Mouse (Mus musculus) kidney, embryonic 14.5 days (tissue): Measurements from ENCODE around the gene Chn2. TPM values are rescaled to one million over a fixed set of nuclear protein-coding genes. Genes with fewer than 3 reads are reported as not detected.

Experiments
- ATAC-seq: fragments of 200-750 bp; cut with Nextera tagmentation; 2 replicates; pipeline ENCODE4 v1.8.0; 2017; ENCODE audit warnings: moderate number of reproducible peaks, mild to moderate bottlenecking, moderate TSS enrichment, moderate library complexity; ENCODE audit not compliant: low FRiP score, low TSS enrichment
- H3K27ac ChIP-seq: fragments of 300-500 bp; sonication (generic); 2 replicates; pipeline ENCODE4 v1.5.1; 2014; ENCODE audit warnings: low read depth, mild to moderate bottlenecking, low read length, moderate library complexity, mixed read lengths
- H3K27me3 ChIP-seq: fragments of 300-500 bp; sonication (generic); 2 replicates; pipeline ENCODE4 v1.6.1; 2014; ENCODE audit warnings: mild to moderate bottlenecking, low read length; ENCODE audit not compliant: control insufficient read depth, insufficient read depth
- H3K36me3 ChIP-seq: fragments of 300-500 bp; sonication (generic); 2 replicates; pipeline ENCODE4 v1.6.1; 2014; ENCODE audit warnings: low read length, mixed read lengths; ENCODE audit not compliant: control insufficient read depth, insufficient read depth
- H3K4me1 ChIP-seq: fragments of 300-500 bp; sonication (generic); 2 replicates; pipeline ENCODE4 v1.6.1; 2014; ENCODE audit warnings: low read length, mixed read lengths; ENCODE audit not compliant: control insufficient read depth, insufficient read depth
- H3K4me2 ChIP-seq: fragments of 300-500 bp; sonication (generic); replicated peaks from 2 replicates; pipeline ENCODE4 v1.6.1; 2014; ENCODE audit warnings: low read depth, mild to moderate bottlenecking, low read length
- H3K4me3 ChIP-seq: fragments of 300-500 bp; sonication (generic); 2 replicates; pipeline ENCODE4 v1.5.1; 2014; ENCODE audit warnings: mild to moderate bottlenecking, low read length
- H3K9ac ChIP-seq: fragments of 300-500 bp; sonication (generic); 2 replicates; pipeline ENCODE4 v1.6.1; 2014; ENCODE audit warnings: low read depth, mild to moderate bottlenecking, low read length, moderate library complexity
- H3K9me3 ChIP-seq: fragments of 300-500 bp; sonication (generic); 2 replicates; pipeline ENCODE4 v1.6.1; 2016; ENCODE audit warnings: low read length; ENCODE audit not compliant: control insufficient read depth
- WGBS: fragments of 180-500 bp; shearing (Covaris S2); extraction: QIAGEN DNeasy Blood & Tissue Kit; methylation state at CpG from one replicate; pipeline ENCODE4 v1.1.7; 2014; 5-methylcytosine and 5-hydroxymethylcytosine counted together
- polyA plus RNA-seq: library from polyadenylated mRNA; unstranded; fragments of >200 nt; fragmentation: Nextera tagmentation; extraction: Ambion mirVana; gene quantifications from 2 replicates; pipeline ENCODE4 v1.2.1, GENCODE M21; 2014

Chn2 gene
- polyA plus RNA-seq: 13.3 and 17.3 TPM in 2 replicates

- Histone ChIP-seq H3K4me3 (peak within 1 kb of the TSS; percentile 70), H3K27me3 (peaks cover 9% of the 10 kb centered on the region)
- WGBS: 0% methylated on average over 29 of the region's 43 CpGs
These were observed at the start of gene Chn2 for GRCm38 (mm10) chr6:54039357-54039804. Gene Chn2, plus strand, starts transcription at chr6:54039554.

GRCm38 (mm10) chr6:53992386-53992785, 47.0 kb upstream of the Chn2 start:
- Histone ChIP-seq H3K36me3 (no peaks in the 10 kb centered on the region), H3K4me2 (no peak overlapping the region), H3K9ac (no peak overlapping the region), H3K4me3 (no peak overlapping the region), H3K9me3 (peaks cover 8% of the 10 kb centered on the region), H3K27ac (no peak overlapping the region), H3K4me1 (no peaks in the 10 kb centered on the region), H3K27me3 (no peaks in the 10 kb centered on the region)
- ATAC-seq: no peak
- WGBS: 85% methylated on average over 3 of the region's 3 CpGs

More at GRCm38 (mm10) chr6:54039357-54039804, at the start of gene Chn2:
- H3K9me3 ChIP-seq: no peaks in the 10 kb centered on the region
- peak within 1 kb of the TSS; percentile 73; the same call in 1 of the 2 replicates for H3K27ac ChIP-seq
- H3K9ac ChIP-seq: peak within 1 kb of the TSS; percentile 74
- ATAC-seq: peak; percentile 72
- no peaks in the 10 kb centered on the region for H3K36me3 ChIP-seq
- peaks cover 9% of the 10 kb centered on the region; the same call in 1 of the 2 replicates for H3K4me1 ChIP-seq
- peak within 1 kb of the TSS; percentile 97 for H3K4me2 ChIP-seq

- H3K9ac ChIP-seq: no peak overlapping the region
- no peaks in the 10 kb centered on the region for H3K36me3 ChIP-seq
- H3K4me3 ChIP-seq: no peak overlapping the region
- WGBS: 31% methylated on average over 4 of the region's 4 CpGs
- H3K9me3 ChIP-seq: peaks cover 8% of the 10 kb centered on the region
- no peaks in the 10 kb centered on the region for H3K27me3 ChIP-seq
- ATAC-seq: no peak
- no peak overlapping the region for H3K4me2 ChIP-seq
- H3K27ac ChIP-seq: no peak overlapping the region
- no peaks in the 10 kb centered on the region for H3K4me1 ChIP-seq
These were observed 43.8 kb upstream of the Chn2 start for GRCm38 (mm10) chr6:53995519-53995918.

GRCm38 (mm10) chr6:53996226-53996955, 43.0 kb upstream of the Chn2 start:
- no peaks in the 10 kb centered on the region for H3K27me3 ChIP-seq
- no peak overlapping the region for H3K4me2 ChIP-seq
- no peak overlapping the region for H3K9ac ChIP-seq
- H3K4me1 ChIP-seq: no peaks in the 10 kb centered on the region
- H3K9me3 ChIP-seq: peaks cover 11% of the 10 kb centered on the region
- no peak overlapping the region for H3K4me3 ChIP-seq
- no peak for ATAC-seq
- no peaks in the 10 kb centered on the region for H3K36me3 ChIP-seq
- no peak overlapping the region for H3K27ac ChIP-seq
- 90% methylated on average over 3 of the region's 3 CpGs for WGBS

GRCm38 (mm10) chr6:54005302-54005701, 34.1 kb upstream of the Chn2 start:
- no peak overlapping the region for H3K9ac ChIP-seq
- no peaks in the 10 kb centered on the region for H3K36me3 ChIP-seq
- no peak overlapping the region for H3K4me3 ChIP-seq
- H3K27ac ChIP-seq: no peak overlapping the region
- no peak overlapping the region for H3K4me2 ChIP-seq
- no peak for ATAC-seq
- H3K27me3 ChIP-seq: no peaks in the 10 kb centered on the region
- WGBS: 77% methylated on average over 4 of the region's 4 CpGs
- no peaks in the 10 kb centered on the region; the same call in 1 of the 2 replicates for H3K4me1 ChIP-seq
- 0 out of 2 replicates have a peak, but pooled peaks cover 3% of the 10 kb centered on the region for H3K9me3 ChIP-seq

GRCm38 (mm10) chr6:54008448-54009120, 30.8 kb upstream of the Chn2 start:
- H3K9me3 ChIP-seq: no peaks in the 10 kb centered on the region
- no peak for ATAC-seq
- H3K4me1 ChIP-seq: no peaks in the 10 kb centered on the region; the same call in 1 of the 2 replicates
- H3K4me3 ChIP-seq: no peak overlapping the region
- 89% methylated on average over 16 of the region's 16 CpGs for WGBS
- H3K36me3 ChIP-seq: no peaks in the 10 kb centered on the region
- H3K4me2 ChIP-seq: no peak overlapping the region
- no peak overlapping the region for H3K27ac ChIP-seq
- no peaks in the 10 kb centered on the region for H3K27me3 ChIP-seq
- H3K9ac ChIP-seq: no peak overlapping the region

- Histone ChIP-seq H3K9ac (no peak overlapping the region), H3K27ac (no peak overlapping the region), H3K9me3 (no peaks in the 10 kb centered on the region), H3K4me2 (no peak overlapping the region), H3K36me3 (no peaks in the 10 kb centered on the region), H3K27me3 (no peaks in the 10 kb centered on the region), H3K4me1 (no peaks in the 10 kb centered on the region; the same call in 1 of the 2 replicates), H3K4me3 (no peak overlapping the region)
- no peak for ATAC-seq
- 68% methylated on average over 4 of the region's 4 CpGs for WGBS
These were observed 30.1 kb upstream of the Chn2 start for GRCm38 (mm10) chr6:54009293-54009692.

GRCm38 (mm10) chr6:54010362-54010761, 29.0 kb upstream of the Chn2 start:
- WGBS: 44% methylated on average over 9 of the region's 9 CpGs
- Histone ChIP-seq H3K4me2 (no peak overlapping the region), H3K4me1 (no peaks in the 10 kb centered on the region; the same call in 1 of the 2 replicates), H3K9ac (no peak overlapping the region), H3K27me3 (no peaks in the 10 kb centered on the region), H3K36me3 (no peaks in the 10 kb centered on the region), H3K27ac (no peak overlapping the region), H3K9me3 (no peaks in the 10 kb centered on the region), H3K4me3 (no peak overlapping the region)
- ATAC-seq: no peak

GRCm38 (mm10) chr6:54012163-54012562, 27.2 kb upstream of the Chn2 start:
- no peak overlapping the region for H3K4me3 ChIP-seq
- 87% methylated on average over 1 of the region's 1 CpGs for WGBS

More at GRCm38 (mm10) chr6:54012163-54012562, 27.2 kb upstream of the Chn2 start:
- Histone ChIP-seq H3K27ac (no peak overlapping the region), H3K4me2 (no peak overlapping the region), H3K9ac (no peak overlapping the region), H3K9me3 (no peaks in the 10 kb centered on the region), H3K27me3 (no peaks in the 10 kb centered on the region), H3K36me3 (no peaks in the 10 kb centered on the region), H3K4me1 (no peaks in the 10 kb centered on the region; the same call in 1 of the 2 replicates)
- no peak for ATAC-seq
